Mouse (Mus musculus): ENCODE results near the gene Cacna1d. TPM values are rescaled to one million over a fixed set of nuclear protein-coding genes. Genes with fewer than 3 reads are reported as not detected.

The Cacna1d gene
- polyA plus RNA-seq, 1 experiment from 2014 or later, result 1.5 TPM

GRCm38 (mm10) chr14:30429606-30430005 lies 61.6 kb downstream of the Cacna1d start:
- ATAC-seq, result no peak
- no peak for TF ChIP-seq CTCF (IDR thresholded peaks at IDR 0.05; ENCODE audit: low read depth)
- H3K4me3 ChIP-seq (ENCODE audit: low read depth, low read length), result no peak overlapping the region
- WGBS, result 40% methylated on average over 9 of the region's 9 CpGs
- no peaks in the 10 kb centered on the region for H3K9me3 ChIP-seq (ENCODE audit: control insufficient read depth)
- H3K36me3 ChIP-seq (ENCODE audit: control insufficient read depth, insufficient read depth), result no peaks in the 10 kb centered on the region
- no peaks in the 10 kb centered on the region for H3K4me1 ChIP-seq (replicated peaks; ENCODE audit: control insufficient read depth, insufficient read depth, low read length)
- peak overlapping the region; percentile 45; the same call in 1 of the 2 replicates for H3K4me2 ChIP-seq (replicated peaks; ENCODE audit: low read depth)
- H3K27me3 ChIP-seq (replicated peaks; ENCODE audit: control insufficient read depth, insufficient read depth, low read length), result no peaks in the 10 kb centered on the region
- H3K9ac ChIP-seq (ENCODE audit: low read depth, low read length), result no peak overlapping the region
- no peak overlapping the region for H3K27ac ChIP-seq (ENCODE audit: low read depth, low read length)

- no peak overlapping the region for H3K27ac ChIP-seq (ENCODE audit: low read depth, low read length)
- no peaks in the 10 kb centered on the region for H3K27me3 ChIP-seq (replicated peaks; ENCODE audit: control insufficient read depth, insufficient read depth, low read length)
- TF ChIP-seq CTCF (IDR thresholded peaks at IDR 0.05; ENCODE audit: low read depth), result no peak
- no peak overlapping the region for H3K4me3 ChIP-seq (ENCODE audit: low read depth, low read length)
- ATAC-seq, result no peak
- no peak overlapping the region for H3K4me2 ChIP-seq (replicated peaks; ENCODE audit: low read depth)
- H3K36me3 ChIP-seq (ENCODE audit: control insufficient read depth, insufficient read depth), result no peaks in the 10 kb centered on the region
- H3K9me3 ChIP-seq (ENCODE audit: control insufficient read depth), result no peaks in the 10 kb centered on the region
- H3K9ac ChIP-seq (ENCODE audit: low read depth, low read length), result no peak overlapping the region
- H3K4me1 ChIP-seq (replicated peaks; ENCODE audit: control insufficient read depth, insufficient read depth, low read length), result no peaks in the 10 kb centered on the region
Measured at GRCm38 (mm10) chr14:30428757-30429156, 62.5 kb downstream of the Cacna1d start.

- H3K9ac ChIP-seq (ENCODE audit: low read depth, low read length), result no peak overlapping the region
- H3K4me3 ChIP-seq (ENCODE audit: low read depth, low read length), result no peak overlapping the region
- H3K9me3 ChIP-seq (ENCODE audit: control insufficient read depth), result no peaks in the 10 kb centered on the region
- no peak for ATAC-seq
- no peak overlapping the region for H3K4me2 ChIP-seq (replicated peaks; ENCODE audit: low read depth)
- no peaks in the 10 kb centered on the region for H3K27me3 ChIP-seq (replicated peaks; ENCODE audit: control insufficient read depth, insufficient read depth, low read length)
- no peaks in the 10 kb centered on the region for H3K4me1 ChIP-seq (replicated peaks; ENCODE audit: control insufficient read depth, insufficient read depth, low read length)
- WGBS, result 39% methylated on average over 4 of the region's 4 CpGs
- H3K27ac ChIP-seq (ENCODE audit: low read depth, low read length), result no peak overlapping the region
- no peak for TF ChIP-seq CTCF (IDR thresholded peaks at IDR 0.05; ENCODE audit: low read depth)
- no peaks in the 10 kb centered on the region for H3K36me3 ChIP-seq (ENCODE audit: control insufficient read depth, insufficient read depth)
Measured at GRCm38 (mm10) chr14:30425876-30426275, 65.4 kb downstream of the Cacna1d start.

- H3K4me3 ChIP-seq (ENCODE audit: low read depth, low read length), result no peak overlapping the region
- no peak overlapping the region for H3K9ac ChIP-seq (ENCODE audit: low read depth, low read length)
- no peak overlapping the region for H3K27ac ChIP-seq (ENCODE audit: low read depth, low read length)
- no peaks in the 10 kb centered on the region for H3K9me3 ChIP-seq (ENCODE audit: control insufficient read depth)
- H3K36me3 ChIP-seq (ENCODE audit: control insufficient read depth, insufficient read depth), result no peaks in the 10 kb centered on the region
- 60% methylated on average over 6 of the region's 6 CpGs for WGBS
- no peaks in the 10 kb centered on the region for H3K27me3 ChIP-seq (replicated peaks; ENCODE audit: control insufficient read depth, insufficient read depth, low read length)
- no peak for TF ChIP-seq CTCF (IDR thresholded peaks at IDR 0.05; ENCODE audit: low read depth)
- H3K4me2 ChIP-seq (replicated peaks; ENCODE audit: low read depth), result no peak overlapping the region
- ATAC-seq, result no peak
- no peaks in the 10 kb centered on the region for H3K4me1 ChIP-seq (replicated peaks; ENCODE audit: control insufficient read depth, insufficient read depth, low read length)
Measured at GRCm38 (mm10) chr14:30425175-30425574, 66.1 kb downstream of the Cacna1d start.

GRCm38 (mm10) chr14:30424638-30425037 lies 66.6 kb downstream of the Cacna1d start:
- Histone ChIP-seq H3K9me3 (ENCODE audit: control insufficient read depth) (no peaks in the 10 kb centered on the region), H3K36me3 (ENCODE audit: control insufficient read depth, insufficient read depth) (no peaks in the 10 kb centered on the region), H3K9ac (ENCODE audit: low read depth, low read length) (no peak overlapping the region), H3K27ac (ENCODE audit: low read depth, low read length) (no peak overlapping the region), H3K27me3 (replicated peaks; ENCODE audit: control insufficient read depth, insufficient read depth, low read length) (no peaks in the 10 kb centered on the region), H3K4me2 (replicated peaks; ENCODE audit: low read depth) (no peak overlapping the region), H3K4me1 (replicated peaks; ENCODE audit: control insufficient read depth, insufficient read depth, low read length) (no peaks in the 10 kb centered on the region), H3K4me3 (ENCODE audit: low read depth, low read length) (no peak overlapping the region)
- no peak for ATAC-seq
- WGBS, result 87% methylated on average over 4 of the region's 4 CpGs
- no peak for TF ChIP-seq CTCF (IDR thresholded peaks at IDR 0.05; ENCODE audit: low read depth)

- no peak for TF ChIP-seq CTCF (IDR thresholded peaks at IDR 0.05; ENCODE audit: low read depth)
- WGBS, result 84% methylated on average over 7 of the region's 7 CpGs
- Histone ChIP-seq H3K27me3 (replicated peaks; ENCODE audit: control insufficient read depth, insufficient read depth, low read length) (no peaks in the 10 kb centered on the region), H3K9me3 (ENCODE audit: control insufficient read depth) (no peaks in the 10 kb centered on the region), H3K4me3 (ENCODE audit: low read depth, low read length) (no peak overlapping the region), H3K27ac (ENCODE audit: low read depth, low read length) (no peak overlapping the region), H3K4me2 (replicated peaks; ENCODE audit: low read depth) (no peak overlapping the region), H3K9ac (ENCODE audit: low read depth, low read length) (no peak overlapping the region), H3K4me1 (replicated peaks; ENCODE audit: control insufficient read depth, insufficient read depth, low read length) (no peaks in the 10 kb centered on the region), H3K36me3 (ENCODE audit: control insufficient read depth, insufficient read depth) (no peaks in the 10 kb centered on the region)
- ATAC-seq, result no peak
Measured at GRCm38 (mm10) chr14:30422376-30423140, 68.7 kb downstream of the Cacna1d start.

Measured in intestine, postnatal 0 days (tissue).